Mouse (Mus musculus) erythroblast, embryonic 14.5 days (primary cell): ENCODE results near the gene Gata2.

Experiments
- GATA1 ChIP-seq: IDR thresholded peaks from 2 replicates; pipeline ENCODE4 v1.6.1; 2012; ENCODE audit warnings: low read length, inconsistent platforms, mixed read lengths
- TAL1 ChIP-seq: IDR thresholded peaks from 3 replicates; pipeline ENCODE4 v1.6.1; 2012; ENCODE audit warnings: low read length, inconsistent platforms, mixed read lengths

GRCm38 (mm10) chr6:88203791-88204405, 10.2 kb downstream of the Gata2 start:
- TF ChIP-seq GATA1 (no peak), TAL1 (no peak)
